Mouse (Mus musculus): ENCODE measurements at regions not wholly inside any gene's neighbourhood (a gene's known extent, or its start where the extent isn't known, plus 50 kb on each side); places are given as distances from the start of the nearest gene placed in this dataset.
A peak's percentile ranks its signal among the peaks of the same experiment; 100 is the strongest.

- Histone ChIP-seq H3K36me3 (no peaks in the 10 kb centered on the region), H3K9me3 (no peaks in the 10 kb centered on the region), H3K4me3 (replicated peaks) (no peak overlapping the region), H3K4me1 (replicated peaks) (peaks cover 18% of the 10 kb centered on the region), H3K4me2 (no peak overlapping the region), H3K27ac (no peak overlapping the region), H3K9ac (replicated peaks) (no peak overlapping the region), H3K27me3 (no peaks in the 10 kb centered on the region)
- no peak for ATAC-seq (ENCODE audit: insufficient number of reproducible peaks, insufficient read depth, low FRiP score, low TSS enrichment, low read depth)
- 85% methylated on average over 17 of the region's 17 CpGs for WGBS
Measured at GRCm38 (mm10) chr2:169524429-169524828, 63.1 kb downstream of the Gm11011 start.

DNA sequence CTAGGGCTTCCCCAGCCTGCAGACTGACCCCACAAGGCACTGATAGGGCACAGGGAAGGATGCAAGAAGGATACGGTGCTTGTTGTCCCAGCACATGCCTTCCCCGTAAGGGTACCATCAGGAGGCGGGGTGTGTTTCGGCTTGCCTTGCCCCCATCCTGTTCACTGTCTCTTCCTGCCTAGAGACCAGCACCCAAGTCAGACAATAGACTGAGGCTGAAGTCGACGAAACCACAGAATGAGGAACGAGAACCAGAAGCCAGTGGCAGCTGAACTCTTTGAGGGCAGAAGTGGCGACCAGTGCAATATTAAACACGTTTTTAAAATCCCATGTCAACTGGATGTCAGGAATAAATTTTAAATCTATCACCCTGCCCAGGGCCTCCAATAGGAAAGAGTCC, 67.6 kb downstream of the Gm11011 start:
- Histone ChIP-seq H3K9ac (replicated peaks) (no peak overlapping the region), H3K9me3 (no peaks in the 10 kb centered on the region), H3K4me1 (replicated peaks) (peaks cover 11% of the 10 kb centered on the region; the same call in 1 of the 2 replicates), H3K27me3 (no peaks in the 10 kb centered on the region), H3K27ac (no peak overlapping the region), H3K4me2 (no peak overlapping the region), H3K36me3 (no peaks in the 10 kb centered on the region), H3K4me3 (replicated peaks) (no peak overlapping the region)
- ATAC-seq (ENCODE audit: insufficient number of reproducible peaks, insufficient read depth, low FRiP score, low TSS enrichment, low read depth): no peak
- WGBS: 70% methylated on average over 9 of the region's 9 CpGs

- H3K27ac ChIP-seq: no peak overlapping the region
- 81% methylated on average over 11 of the region's 11 CpGs for WGBS
- no peak overlapping the region for H3K4me2 ChIP-seq
- H3K4me1 ChIP-seq (replicated peaks): no peaks in the 10 kb centered on the region
- no peaks in the 10 kb centered on the region for H3K9me3 ChIP-seq
- no peak overlapping the region for H3K4me3 ChIP-seq (replicated peaks)
- no peak for ATAC-seq (ENCODE audit: insufficient number of reproducible peaks, insufficient read depth, low FRiP score, low TSS enrichment, low read depth)
- no peaks in the 10 kb centered on the region for H3K27me3 ChIP-seq
- no peak overlapping the region for H3K9ac ChIP-seq (replicated peaks)
- no peaks in the 10 kb centered on the region for H3K36me3 ChIP-seq
Measured at GRCm38 (mm10) chr2:169515350-169515749, 72.2 kb downstream of the Gm11011 start.

DNA sequence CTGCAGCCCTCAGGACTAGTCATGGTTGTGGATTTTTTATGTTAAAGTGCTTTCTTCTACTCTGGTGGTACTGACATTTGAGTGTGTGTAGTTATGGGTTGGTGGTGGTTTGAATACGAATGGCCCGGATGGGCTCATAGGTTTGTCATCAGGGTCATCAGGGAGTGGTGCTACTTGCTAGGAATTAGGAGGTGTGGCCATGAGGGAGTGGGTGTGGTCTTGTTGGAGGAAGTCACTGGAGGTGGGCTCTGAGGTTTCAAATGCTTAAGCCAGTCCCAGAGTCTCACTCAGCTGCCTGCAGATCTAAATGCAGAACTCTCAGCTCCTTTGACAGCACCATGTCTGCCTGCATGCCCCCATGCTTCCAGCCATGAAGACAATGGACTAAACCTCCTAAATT, 76.8 kb downstream of the Gm11011 start:
- Histone ChIP-seq H3K9me3 (no peaks in the 10 kb centered on the region), H3K4me1 (replicated peaks) (0 out of 2 replicates have a peak, but pooled peaks cover under 1% of the 10 kb centered on the region), H3K36me3 (no peaks in the 10 kb centered on the region), H3K27ac (no peak overlapping the region), H3K9ac (replicated peaks) (no peak overlapping the region), H3K4me2 (no peak overlapping the region), H3K4me3 (replicated peaks) (no peak overlapping the region), H3K27me3 (no peaks in the 10 kb centered on the region)
- WGBS: 90% methylated on average over 2 of the region's 2 CpGs
- ATAC-seq (ENCODE audit: insufficient number of reproducible peaks, insufficient read depth, low FRiP score, low TSS enrichment, low read depth): no peak

DNA sequence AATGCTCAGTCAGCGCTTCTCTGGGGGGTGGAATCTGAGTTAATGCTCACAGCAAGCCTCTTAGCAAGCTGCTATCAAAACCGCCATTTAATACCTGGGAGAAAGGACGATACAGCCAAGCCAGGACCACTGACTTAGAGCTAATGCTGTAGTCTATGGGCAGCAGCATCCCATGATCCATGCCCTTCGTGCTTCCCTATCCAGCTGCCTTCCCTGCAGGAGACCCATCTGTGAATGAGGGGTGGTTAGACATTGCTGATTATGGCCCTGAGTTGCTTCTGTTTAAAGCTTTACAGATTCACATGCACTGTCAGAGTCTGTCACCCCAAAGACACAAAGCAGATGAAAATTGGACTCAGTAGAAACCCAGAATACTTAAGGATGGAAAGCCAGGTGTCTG, 78.1 kb downstream of the Gm11011 start:
- Histone ChIP-seq H3K4me3 (replicated peaks) (no peak overlapping the region), H3K27me3 (no peaks in the 10 kb centered on the region), H3K9me3 (no peaks in the 10 kb centered on the region), H3K4me2 (no peak overlapping the region), H3K27ac (no peak overlapping the region), H3K36me3 (no peaks in the 10 kb centered on the region), H3K9ac (replicated peaks) (no peak overlapping the region), H3K4me1 (replicated peaks) (peaks cover 8% of the 10 kb centered on the region; the same call in 1 of the 2 replicates)
- WGBS: 85% methylated on average over 4 of the region's 4 CpGs
- no peak for ATAC-seq (ENCODE audit: insufficient number of reproducible peaks, insufficient read depth, low FRiP score, low TSS enrichment, low read depth)

- Histone ChIP-seq H3K36me3 (no peaks in the 10 kb centered on the region), H3K4me3 (replicated peaks) (no peak overlapping the region), H3K27me3 (no peaks in the 10 kb centered on the region), H3K9me3 (no peaks in the 10 kb centered on the region), H3K4me1 (replicated peaks) (peaks cover 25% of the 10 kb centered on the region), H3K4me2 (no peak overlapping the region), H3K9ac (replicated peaks) (no peak overlapping the region), H3K27ac (no peak overlapping the region)
- no peak for ATAC-seq (ENCODE audit: insufficient number of reproducible peaks, insufficient read depth, low FRiP score, low TSS enrichment, low read depth)
- 88% methylated on average over 11 of the region's 11 CpGs for WGBS
Measured at GRCm38 (mm10) chr2:169504416-169505057, 83.0 kb downstream of the Gm11011 start.

GRCm38 (mm10) chr2:169503598-169503958, 84.0 kb downstream of the Gm11011 start:
- H3K36me3 ChIP-seq: no peaks in the 10 kb centered on the region
- no peak overlapping the region for H3K4me2 ChIP-seq
- no peak overlapping the region for H3K9ac ChIP-seq (replicated peaks)
- WGBS: 64% methylated on average over 6 of the region's 6 CpGs
- ATAC-seq (ENCODE audit: insufficient number of reproducible peaks, insufficient read depth, low FRiP score, low TSS enrichment, low read depth): no peak
- peaks cover 25% of the 10 kb centered on the region for H3K4me1 ChIP-seq (replicated peaks)
- H3K27me3 ChIP-seq: no peaks in the 10 kb centered on the region
- no peak overlapping the region for H3K4me3 ChIP-seq (replicated peaks)
- H3K27ac ChIP-seq: no peak overlapping the region
- H3K9me3 ChIP-seq: no peaks in the 10 kb centered on the region

- Histone ChIP-seq H3K4me3 (replicated peaks) (no peak overlapping the region), H3K36me3 (no peaks in the 10 kb centered on the region), H3K9me3 (no peaks in the 10 kb centered on the region), H3K4me1 (replicated peaks) (peaks cover 25% of the 10 kb centered on the region), H3K27me3 (no peaks in the 10 kb centered on the region), H3K27ac (no peak overlapping the region), H3K4me2 (peak overlapping the region; percentile 30), H3K9ac (replicated peaks) (no peak overlapping the region)
- ATAC-seq (ENCODE audit: insufficient number of reproducible peaks, insufficient read depth, low FRiP score, low TSS enrichment, low read depth): no peak
- WGBS: 25% methylated on average over 19 of the region's 19 CpGs
Measured at GRCm38 (mm10) chr2:169502717-169503597, 84.6 kb downstream of the Gm11011 start.

GRCm38 (mm10) chr2:169501736-169502340, 85.7 kb downstream of the Gm11011 start:
- Histone ChIP-seq H3K4me2 (no peak overlapping the region), H3K27ac (no peak overlapping the region), H3K4me3 (replicated peaks) (no peak overlapping the region), H3K9me3 (no peaks in the 10 kb centered on the region), H3K27me3 (no peaks in the 10 kb centered on the region), H3K4me1 (replicated peaks) (peaks cover 25% of the 10 kb centered on the region), H3K9ac (replicated peaks) (no peak overlapping the region), H3K36me3 (no peaks in the 10 kb centered on the region)
- ATAC-seq (ENCODE audit: insufficient number of reproducible peaks, insufficient read depth, low FRiP score, low TSS enrichment, low read depth): no peak
- WGBS: 73% methylated on average over 11 of the region's 11 CpGs

- no peak for ATAC-seq (ENCODE audit: insufficient number of reproducible peaks, insufficient read depth, low FRiP score, low TSS enrichment, low read depth)
- no peak overlapping the region for H3K27ac ChIP-seq
- H3K9ac ChIP-seq (replicated peaks): no peak overlapping the region
- WGBS: 94% methylated on average over 10 of the region's 10 CpGs
- peaks cover 9% of the 10 kb centered on the region for H3K4me1 ChIP-seq (replicated peaks)
- no peaks in the 10 kb centered on the region for H3K9me3 ChIP-seq
- no peak overlapping the region for H3K4me3 ChIP-seq (replicated peaks)
- H3K36me3 ChIP-seq: no peaks in the 10 kb centered on the region
- no peak overlapping the region for H3K4me2 ChIP-seq
- no peaks in the 10 kb centered on the region for H3K27me3 ChIP-seq
Measured at GRCm38 (mm10) chr2:169495368-169495767, 92.2 kb downstream of the Gm11011 start.

DNA sequence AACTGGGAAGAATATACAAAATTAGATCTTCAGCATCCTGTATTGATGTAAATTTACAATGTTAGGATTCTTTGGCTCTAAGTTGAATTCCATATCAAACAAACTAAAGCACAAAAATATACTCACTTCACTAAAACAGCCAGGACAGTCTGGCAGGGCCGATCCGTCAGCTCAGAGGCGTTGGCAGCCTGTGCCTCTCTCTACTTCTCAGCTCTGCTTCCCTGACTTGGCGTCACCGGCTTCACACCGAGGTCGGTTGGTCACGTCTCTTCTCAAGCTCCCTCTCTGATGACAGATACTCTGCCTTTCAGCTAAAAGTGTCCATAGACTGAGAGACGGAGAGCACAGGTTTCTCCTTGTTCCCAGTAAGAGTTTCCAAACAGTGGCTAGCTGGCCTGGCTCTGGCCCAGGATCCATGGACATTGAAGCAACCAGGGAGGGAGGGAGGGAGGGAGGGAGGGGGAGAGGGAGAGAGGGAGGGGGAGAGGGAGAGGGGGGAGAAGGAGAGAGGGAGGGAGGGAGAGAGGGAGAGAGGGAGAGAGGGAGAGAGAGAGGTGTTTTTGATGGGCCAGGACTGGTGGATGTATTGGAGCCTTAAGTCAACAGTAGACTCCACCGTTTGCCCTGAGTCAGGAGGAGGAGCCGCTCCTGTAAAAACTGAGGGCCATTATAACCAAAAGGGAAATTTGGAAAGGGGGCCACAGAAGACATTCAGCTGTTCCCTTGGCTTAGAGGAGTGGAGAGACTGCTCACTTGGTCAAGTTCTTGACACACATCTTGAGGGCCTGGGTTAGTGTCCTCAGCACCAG, 92.8 kb downstream of the Gm11011 start:
- Histone ChIP-seq H3K9me3 (no peaks in the 10 kb centered on the region), H3K27me3 (no peaks in the 10 kb centered on the region), H3K9ac (replicated peaks) (no peak overlapping the region), H3K36me3 (no peaks in the 10 kb centered on the region), H3K27ac (no peak overlapping the region), H3K4me2 (no peak overlapping the region), H3K4me3 (replicated peaks) (no peak overlapping the region), H3K4me1 (replicated peaks) (peaks cover 9% of the 10 kb centered on the region)
- 75% methylated on average over 11 of the region's 11 CpGs for WGBS
- ATAC-seq (ENCODE audit: insufficient number of reproducible peaks, insufficient read depth, low FRiP score, low TSS enrichment, low read depth): no peak
